Mouse (Mus musculus) NIH3T3 (cell line): ENCODE measurements around the gene Wbp1.
A peak's percentile ranks its signal among the peaks of the same experiment; 100 is the strongest.

Source experiments
- DNase-seq: peaks from one replicate; pipeline ENCODE4 v3.0.0-alpha.2; 2012; ENCODE audit warnings: low read depth

Gene Wbp1

GRCm38 (mm10) chr6:83120930-83121862, at the start of gene Wbp1:
Gene Wbp1 (minus strand): TSS chr6:83121559.
- peak; percentile 99 for DNase-seq

- no peak for DNase-seq
Measured at GRCm38 (mm10) chr6:83171063-83171462, 49.7 kb upstream of the Wbp1 start.

- DNase-seq, result peak; percentile 58
Measured at GRCm38 (mm10) chr6:83169872-83170271, 48.5 kb upstream of the Wbp1 start.

GRCm38 (mm10) chr6:83166243-83166630, 44.9 kb upstream of the Wbp1 start:
- peak; percentile 59 for DNase-seq

GRCm38 (mm10) chr6:83165607-83166242, 44.4 kb upstream of the Wbp1 start, which contains the start of gene Dctn1:
Gene Dctn1 (plus strand): TSS chr6:83165920.
- peak; percentile 98 for DNase-seq

- peak; percentile 67 for DNase-seq
Measured at GRCm38 (mm10) chr6:83165026-83165606, 43.8 kb upstream of the Wbp1 start.

GRCm38 (mm10) chr6:83162701-83163100, 41.3 kb upstream of the Wbp1 start:
- DNase-seq, result peak; percentile 79

- DNase-seq, result no peak
Measured at GRCm38 (mm10) chr6:83161921-83162641, 40.7 kb upstream of the Wbp1 start.

- no peak for DNase-seq
Measured at GRCm38 (mm10) chr6:83161442-83161841, 40.1 kb upstream of the Wbp1 start.

GRCm38 (mm10) chr6:83159456-83159855, 38.1 kb upstream of the Wbp1 start:
- DNase-seq, result peak; percentile 90

- peak; percentile 77 for DNase-seq
Measured at GRCm38 (mm10) chr6:83156259-83156684, 34.9 kb upstream of the Wbp1 start, which contains the start of the genes Wdr54 and 1700003E16Rik. Gene Wdr54 (minus strand): TSS chr6:83156397. Gene 1700003E16Rik (plus strand): TSS chr6:83156404.

GRCm38 (mm10) chr6:83155552-83156238, 34.3 kb upstream of the Wbp1 start:
- DNase-seq, result peak; percentile 60

GRCm38 (mm10) chr6:83153485-83153884, 32.1 kb upstream of the Wbp1 start:
- DNase-seq, result no peak

- DNase-seq, result no peak
Measured at GRCm38 (mm10) chr6:83153038-83153437, 31.7 kb upstream of the Wbp1 start.

GRCm38 (mm10) chr6:83151721-83152120, 30.4 kb upstream of the Wbp1 start:
- no peak for DNase-seq

GRCm38 (mm10) chr6:83147280-83147679, 25.9 kb upstream of the Wbp1 start:
- DNase-seq, result no peak

GRCm38 (mm10) chr6:83145805-83146204, 24.4 kb upstream of the Wbp1 start:
- DNase-seq, result no peak

- DNase-seq, result peak; percentile 83
Measured at GRCm38 (mm10) chr6:83145209-83145608, 23.9 kb upstream of the Wbp1 start.

- DNase-seq, result no peak
Measured at GRCm38 (mm10) chr6:83142886-83143285, 21.5 kb upstream of the Wbp1 start.

- no peak for DNase-seq
Measured at GRCm38 (mm10) chr6:83142211-83142731, 20.9 kb upstream of the Wbp1 start.

GRCm38 (mm10) chr6:83141636-83142035, 20.3 kb upstream of the Wbp1 start:
- DNase-seq, result peak; percentile 41
